Mouse (Mus musculus): ENCODE results near the gene Pgpep1.

Gene Pgpep1

GRCm38 (mm10) chr8:70597417-70598272, 62.5 kb downstream of the Pgpep1 start:
- in situ Hi-C loops (cut with MboI, MseI) = no loop called here

- in situ Hi-C loops (cut with MboI, MseI) = no loop called here
Observed at GRCm38 (mm10) chr8:70596775-70597416, 63.3 kb downstream of the Pgpep1 start.
